Mouse (Mus musculus) forebrain, postnatal 0 days (tissue): ENCODE results near the gene Map3k11. TPM values are rescaled to one million over a fixed set of nuclear protein-coding genes. Genes with fewer than 3 reads are reported as not detected.

ENCODE experiments used
- ATAC-seq: fragments of 200-750 bp; cut with Nextera tagmentation; 2 replicates; pipeline ENCODE4 v1.8.0; 2017; ENCODE audit warnings: mild to moderate bottlenecking, moderate library complexity
- DNase-seq: peaks from one replicate; pipeline ENCODE4 v3.0.0-alpha.2; 2015
- H3K27ac ChIP-seq: fragments of 300-500 bp; sonication (generic); 2 replicates; pipeline ENCODE4 v1.5.1; 2014; ENCODE audit warnings: low read depth, mild to moderate bottlenecking, antibody characterized with exemption, low read length, moderate library complexity, mixed read lengths
- H3K27me3 ChIP-seq: fragments of 300-500 bp; sonication (generic); 2 replicates; pipeline ENCODE4 v1.6.1; 2014; ENCODE audit warnings: mild to moderate bottlenecking, low read length, mixed read lengths; ENCODE audit not compliant: insufficient read depth
- H3K36me3 ChIP-seq: fragments of 300-500 bp; sonication (generic); 2 replicates; pipeline ENCODE4 v1.6.1; 2014; ENCODE audit warnings: mild to moderate bottlenecking, moderate library complexity; ENCODE audit not compliant: insufficient read depth
- H3K4me1 ChIP-seq: fragments of 300-500 bp; sonication (generic); 2 replicates; pipeline ENCODE4 v1.6.1; 2014; ENCODE audit warnings: antibody characterized with exemption; ENCODE audit not compliant: insufficient read depth
- H3K4me2 ChIP-seq: fragments of 300-500 bp; sonication (generic); 2 replicates; pipeline ENCODE4 v1.6.1; 2014; ENCODE audit warnings: low read depth, mild to moderate bottlenecking, moderate library complexity
- H3K4me3 ChIP-seq: fragments of 300-500 bp; sonication (generic); 2 replicates; pipeline ENCODE4 v1.5.1; 2014; ENCODE audit warnings: low read depth, low read length, mixed read lengths
- H3K9ac ChIP-seq: fragments of 300-500 bp; sonication (generic); 2 replicates; pipeline ENCODE4 v1.6.1; 2014; ENCODE audit warnings: mild to moderate bottlenecking
- H3K9me3 ChIP-seq: fragments of 300-500 bp; sonication (generic); 2 replicates; pipeline ENCODE4 v1.6.1; 2016; ENCODE audit warnings: low read length
- CTCF ChIP-seq: sonication (generic); IDR thresholded peaks from 2 replicates; pipeline ENCODE4 v1.5.1; 2016; ENCODE audit warnings: antibody characterized with exemption, control low read depth, low read depth
- WGBS: fragments of 180-500 bp; shearing (Covaris S2); extraction: QIAGEN DNeasy Blood & Tissue Kit; methylation state at CpG from one replicate; pipeline ENCODE4 v1.1.7; 2014; 5-methylcytosine and 5-hydroxymethylcytosine counted together
- polyA plus RNA-seq: library from polyadenylated mRNA; unstranded; fragments of >200 nt; fragmentation: Nextera tagmentation; extraction: Ambion mirVana; gene quantifications from 2 replicates; pipeline ENCODE4 v1.2.1, GENCODE M21; 2015
- total RNA-seq: library from RNA; depleted of rRNA; stranded (reverse); fragments of >200 nt; gene quantifications from 2 replicates; pipeline ENCODE4 v1.2.3, GENCODE M21; 2014

Gene Map3k11
- total and polyA plus RNA-seq, 2 experiments from 2014 or later: 8.7 to 19.7 TPM

GRCm38 (mm10) chr19:5721233-5721632 is 32.7 kb downstream of the Map3k11 start:
- ATAC-seq (no peak), DNase-seq (no peak)
- Histone ChIP-seq H3K36me3 (peaks cover 62% of the 10 kb centered on the region), H3K9ac (no peak overlapping the region), H3K4me1 (peaks cover 10% of the 10 kb centered on the region), H3K9me3 (no peaks in the 10 kb centered on the region), H3K27me3 (no peaks in the 10 kb centered on the region), H3K4me2 (no peak overlapping the region), H3K27ac (no peak overlapping the region), H3K4me3 (no peak overlapping the region)
- TF ChIP-seq CTCF: no peak
- 93% methylated on average over 6 of the region's 6 CpGs for WGBS

- Histone ChIP-seq H3K36me3 (peaks cover 55% of the 10 kb centered on the region), H3K4me3 (no peak overlapping the region), H3K27me3 (no peaks in the 10 kb centered on the region), H3K27ac (no peak overlapping the region), H3K4me2 (no peak overlapping the region), H3K9me3 (no peaks in the 10 kb centered on the region), H3K9ac (no peak overlapping the region), H3K4me1 (peaks cover 20% of the 10 kb centered on the region)
- WGBS: 92% methylated on average over 7 of the region's 7 CpGs
- DNase-seq (no peak), ATAC-seq (no peak)
- no peak for TF ChIP-seq CTCF
Measured at GRCm38 (mm10) chr19:5722848-5723425, 34.4 kb downstream of the Map3k11 start.

- no peak overlapping the region for H3K4me3 ChIP-seq
- DNase-seq (no peak), ATAC-seq (no peak)
- H3K4me1 ChIP-seq: peaks cover 20% of the 10 kb centered on the region
- 75% methylated on average over 4 of the region's 4 CpGs for WGBS
- H3K27ac ChIP-seq: no peak overlapping the region
- H3K9me3 ChIP-seq: no peaks in the 10 kb centered on the region
- peaks cover 49% of the 10 kb centered on the region for H3K36me3 ChIP-seq
- TF ChIP-seq CTCF: no peak
- H3K27me3 ChIP-seq: no peaks in the 10 kb centered on the region
- no peak overlapping the region for H3K9ac ChIP-seq
- no peak overlapping the region for H3K4me2 ChIP-seq
Measured at GRCm38 (mm10) chr19:5723934-5724548, 35.5 kb downstream of the Map3k11 start.

GRCm38 (mm10) chr19:5724549-5724941 is 36.0 kb downstream of the Map3k11 start:
- Histone ChIP-seq H3K27ac (no peak overlapping the region), H3K4me1 (peaks cover 20% of the 10 kb centered on the region), H3K27me3 (no peaks in the 10 kb centered on the region), H3K9me3 (no peaks in the 10 kb centered on the region), H3K4me3 (no peak overlapping the region), H3K9ac (no peak overlapping the region), H3K36me3 (peaks cover 44% of the 10 kb centered on the region), H3K4me2 (0 out of 2 replicates have a peak overlapping the region, but pooled peaks have one; percentile 99)
- TF ChIP-seq CTCF: no peak
- WGBS: 81% methylated on average over 7 of the region's 7 CpGs
- DNase-seq (no peak), ATAC-seq (no peak)

- peak overlapping the region; percentile 22; the same call in 1 of the 2 replicates for H3K9ac ChIP-seq
Measured at GRCm38 (mm10) chr19:5725029-5725707, 36.6 kb downstream of the Map3k11 start.

GRCm38 (mm10) chr19:5725767-5726515 is 37.4 kb downstream of the Map3k11 start, which contains the start of gene Ehbp1l1:
Gene Ehbp1l1 (minus strand): TSS chr19:5726317.
- peak within 1 kb of the TSS; percentile 99 for H3K4me2 ChIP-seq
- H3K27ac ChIP-seq: no peak within 1 kb of the TSS
- H3K27me3 ChIP-seq: no peaks in the 10 kb centered on the region
- ATAC-seq (no peak), DNase-seq (no peak)
- no peak for TF ChIP-seq CTCF
- H3K9me3 ChIP-seq: no peaks in the 10 kb centered on the region
- 16% methylated on average over 46 of the region's 49 CpGs for WGBS
- H3K9ac ChIP-seq: peak within 1 kb of the TSS; percentile 39
- peaks cover 30% of the 10 kb centered on the region for H3K36me3 ChIP-seq
- H3K4me1 ChIP-seq: peaks cover 33% of the 10 kb centered on the region
- H3K4me3 ChIP-seq: peak within 1 kb of the TSS; percentile 29

More at GRCm38 (mm10) chr19:5725029-5725707, 36.6 kb downstream of the Map3k11 start:
- peak overlapping the region; percentile 99 for H3K4me2 ChIP-seq
- H3K4me1 ChIP-seq: peaks cover 27% of the 10 kb centered on the region
- H3K27me3 ChIP-seq: no peaks in the 10 kb centered on the region
- H3K9me3 ChIP-seq: no peaks in the 10 kb centered on the region
- no peak for TF ChIP-seq CTCF
- H3K4me3 ChIP-seq: no peak overlapping the region
- DNase-seq (no peak), ATAC-seq (no peak)
- peaks cover 38% of the 10 kb centered on the region for H3K36me3 ChIP-seq
- 85% methylated on average over 12 of the region's 12 CpGs for WGBS
- H3K27ac ChIP-seq: no peak overlapping the region
